Mouse (Mus musculus): Measurements from ENCODE around the gene Lrp6.

The Lrp6 gene

DNA sequence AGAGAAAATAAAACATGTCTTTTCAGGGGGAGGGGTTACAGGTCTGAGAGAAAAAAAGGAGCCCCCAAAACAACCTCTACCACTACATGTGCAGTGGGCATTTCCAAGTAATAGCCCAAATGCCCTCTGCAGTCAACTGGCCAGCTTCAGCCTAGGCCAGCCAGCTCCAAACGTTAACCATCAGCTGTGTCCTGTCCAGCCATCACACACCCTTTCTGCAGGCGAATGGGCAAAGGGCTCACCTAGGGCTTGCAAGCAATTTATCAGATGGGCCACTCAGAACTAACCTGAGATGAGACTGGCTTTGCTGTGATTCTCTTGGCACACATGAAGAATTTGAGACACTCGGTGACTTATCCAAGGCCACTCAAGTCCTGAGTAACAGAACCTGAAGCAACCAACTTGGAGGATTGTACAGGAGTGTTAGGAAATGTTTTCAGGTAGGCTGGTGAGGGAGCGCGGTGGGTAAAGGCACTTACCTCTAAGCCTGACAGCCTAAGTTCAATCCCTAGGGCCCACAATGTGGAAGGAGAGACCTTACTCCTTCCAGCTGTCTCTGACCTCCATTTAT lies 1.3 kb upstream of the Lrp6 start:
- DNase-seq (ENCODE audit: low spot score in 2 of 2), result no peak

DNA sequence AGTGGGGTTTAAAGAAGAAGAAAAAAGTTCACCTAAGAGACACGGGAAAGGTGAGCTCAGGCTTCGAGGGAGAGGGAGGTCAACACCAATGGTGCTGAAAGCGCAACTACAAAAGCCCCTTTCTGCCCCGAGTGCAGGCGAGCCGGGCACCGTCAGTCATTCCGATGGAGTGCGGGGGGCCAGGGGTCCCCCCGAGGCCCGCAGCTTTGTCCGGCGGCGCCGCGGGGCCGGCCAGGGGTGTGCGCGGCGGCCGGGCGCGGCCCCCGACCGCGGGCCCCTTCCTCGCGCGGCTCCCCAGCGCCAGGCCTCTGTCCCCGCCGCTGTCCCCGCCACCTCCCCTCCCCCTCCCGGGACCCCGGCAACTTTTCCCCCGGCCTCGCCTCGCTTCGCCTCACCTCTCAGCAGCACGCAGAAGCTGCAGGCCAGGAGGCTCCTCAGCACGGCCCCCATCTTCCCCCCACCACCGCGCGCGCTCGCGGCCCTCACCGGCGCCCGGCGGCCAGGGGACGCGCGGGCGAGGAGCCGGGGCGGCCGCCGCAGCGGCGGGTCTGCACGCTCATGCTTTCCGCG lies 432 bp downstream of the Lrp6 start:
- DNase-seq (ENCODE audit: low spot score in 2 of 2), result no peak

DNA sequence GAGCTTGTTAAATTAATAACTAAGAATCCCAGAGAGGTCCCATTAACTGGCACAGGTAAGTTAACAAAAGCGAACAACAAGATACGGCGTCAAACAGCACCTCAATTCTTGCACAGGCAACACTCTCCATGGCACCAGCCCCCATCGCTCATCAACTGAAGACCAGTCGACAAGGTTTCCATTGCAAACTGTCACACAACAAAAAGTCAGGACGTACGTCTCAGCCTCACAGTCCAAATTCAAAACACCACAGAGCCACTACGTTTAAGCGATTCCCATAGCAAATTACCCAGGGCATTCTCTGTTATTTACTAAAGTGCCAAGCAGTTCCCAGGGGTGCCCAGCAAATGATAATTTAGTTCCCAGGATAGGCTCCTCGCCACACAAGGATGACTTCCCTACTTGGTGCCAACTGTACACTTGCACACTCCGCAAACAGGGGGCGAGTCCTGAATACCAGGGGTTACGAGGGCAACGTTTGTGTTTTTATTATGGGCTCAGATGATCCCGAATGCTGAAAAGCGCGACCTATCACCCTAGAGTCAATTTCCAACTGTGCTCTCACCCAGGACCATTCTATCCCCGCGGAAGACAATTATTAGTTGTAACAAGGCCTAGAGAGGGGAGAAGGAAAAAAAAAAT lies 1.0 kb downstream of the Lrp6 start:
- DNase-seq (ENCODE audit: low spot score in 2 of 2), result no peak

DNA sequence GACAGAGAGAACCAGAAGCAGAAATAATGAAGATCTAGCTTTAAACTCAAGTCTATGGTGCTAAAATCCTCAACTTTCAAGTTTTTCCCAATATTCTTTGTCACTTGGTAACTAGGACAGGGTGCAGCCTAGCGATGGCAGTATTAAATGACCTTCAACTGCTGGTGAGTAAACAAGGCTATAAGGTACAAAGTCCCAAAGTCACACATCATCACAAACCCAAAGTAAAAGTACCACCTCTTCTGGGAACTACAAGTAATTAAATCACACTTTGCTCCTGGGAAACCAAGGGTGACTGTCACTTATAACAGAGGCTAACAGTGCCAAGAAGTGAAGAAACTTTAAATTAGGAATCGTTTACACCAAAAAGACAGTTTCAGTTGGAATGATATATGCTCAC lies 2.2 kb downstream of the Lrp6 start:
- DNase-seq (ENCODE audit: low spot score in 2 of 2), result no peak

DNA sequence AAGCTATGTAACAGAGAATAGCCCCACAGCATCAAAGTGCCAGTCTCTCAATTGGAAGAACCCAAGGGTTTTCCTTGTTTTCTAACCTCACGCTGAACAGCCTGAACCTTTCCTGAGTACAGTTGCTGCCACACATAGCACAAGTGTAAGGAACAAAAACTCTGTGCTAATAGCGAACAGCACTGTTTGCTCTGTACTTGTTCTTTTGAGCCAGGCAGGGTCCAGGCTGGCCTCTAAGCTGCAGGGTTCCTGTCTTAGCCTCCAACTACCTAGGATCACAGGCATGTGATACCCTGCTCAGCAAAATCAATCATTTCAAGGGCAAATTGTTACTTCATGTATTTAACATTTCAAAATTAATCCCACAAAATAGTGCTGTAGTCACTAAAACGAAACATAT lies 7.1 kb downstream of the Lrp6 start:
- DNase-seq (ENCODE audit: low spot score in 2 of 2), result no peak

DNA sequence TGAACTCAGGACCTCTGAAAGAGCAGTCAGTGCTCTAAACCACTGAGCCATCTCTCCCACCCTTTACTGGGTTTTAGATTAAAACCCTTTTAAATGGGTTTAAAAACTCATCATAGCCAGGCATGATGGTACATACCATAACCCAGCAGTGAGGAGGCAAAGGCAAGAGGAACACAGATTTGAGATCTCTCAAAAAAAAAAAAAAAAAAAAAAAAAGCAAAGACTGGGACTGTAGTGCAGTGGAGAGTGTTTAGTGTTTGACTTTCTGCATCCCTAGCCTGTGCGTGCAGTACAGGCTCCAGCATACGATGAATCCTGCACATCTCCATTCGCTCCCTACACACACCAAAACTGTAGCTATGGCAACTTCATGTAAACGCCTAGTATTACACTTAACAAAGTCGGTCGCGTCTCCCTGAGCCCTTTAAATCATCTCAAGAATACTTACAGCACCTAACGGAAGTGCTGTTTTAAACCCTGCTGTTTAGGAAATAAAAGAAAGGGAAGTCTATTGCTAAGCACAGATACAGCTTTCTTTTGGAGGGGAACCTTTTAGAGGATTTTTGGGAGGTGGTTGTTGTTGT lies 8.1 kb downstream of the Lrp6 start:
- no peak for DNase-seq (ENCODE audit: low spot score in 2 of 2)

DNA sequence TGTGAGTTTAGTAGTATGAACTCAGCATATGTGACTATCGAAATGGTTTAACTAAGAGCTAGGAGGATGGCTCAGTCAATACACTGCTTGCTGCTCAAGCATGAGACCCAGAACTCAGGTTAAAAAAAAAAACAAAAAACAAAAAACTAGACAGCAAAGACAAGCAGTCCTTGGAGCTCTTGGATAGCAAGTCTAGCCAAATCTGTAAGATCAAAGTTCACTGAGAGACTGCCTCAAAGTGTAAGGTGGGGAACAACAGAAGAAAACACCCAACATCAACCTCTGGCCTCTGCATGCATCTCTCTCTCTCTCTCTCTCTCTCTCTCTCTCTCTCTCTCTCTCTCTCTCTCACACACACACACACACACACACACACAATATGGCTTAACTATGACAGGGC lies 9.7 kb downstream of the Lrp6 start:
- DNase-seq (ENCODE audit: low spot score in 2 of 2), result no peak

DNA sequence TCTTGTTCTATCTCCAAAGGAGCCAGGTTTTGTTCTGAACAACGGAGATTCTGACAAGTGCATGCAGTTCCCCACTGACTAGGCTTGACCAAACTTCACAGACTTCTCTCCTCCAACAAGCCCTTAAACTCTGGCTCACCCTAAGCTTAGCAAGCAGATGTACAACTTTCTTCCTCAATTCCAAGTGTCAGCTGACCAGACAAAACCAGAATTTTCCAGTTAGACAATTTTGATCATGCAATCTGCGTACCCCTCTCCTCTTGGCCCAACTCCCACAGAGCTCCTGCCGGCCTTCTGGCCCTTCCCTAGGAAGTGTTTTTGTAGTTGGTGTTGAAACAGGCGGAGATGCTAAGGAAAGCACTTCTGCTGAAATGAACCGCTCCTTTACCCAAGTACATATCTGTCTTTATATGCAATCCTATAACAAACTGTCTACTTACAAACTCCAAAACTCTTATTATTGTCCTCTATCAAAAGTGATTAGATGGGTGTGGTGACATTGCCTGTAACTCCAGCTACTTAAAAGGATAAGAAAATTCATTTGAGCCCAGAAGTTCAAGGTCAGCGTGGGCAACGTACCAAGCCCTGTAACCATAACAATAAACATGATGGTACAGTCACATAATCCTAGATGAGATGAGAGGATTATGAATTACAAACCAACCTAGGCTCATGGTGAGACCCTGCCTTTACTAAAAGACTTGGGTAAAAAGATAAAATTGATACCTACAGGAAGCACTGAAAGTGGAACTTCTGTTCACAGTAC lies 10.4 kb downstream of the Lrp6 start:
- DNase-seq (ENCODE audit: low spot score in 2 of 2), result no peak

DNA sequence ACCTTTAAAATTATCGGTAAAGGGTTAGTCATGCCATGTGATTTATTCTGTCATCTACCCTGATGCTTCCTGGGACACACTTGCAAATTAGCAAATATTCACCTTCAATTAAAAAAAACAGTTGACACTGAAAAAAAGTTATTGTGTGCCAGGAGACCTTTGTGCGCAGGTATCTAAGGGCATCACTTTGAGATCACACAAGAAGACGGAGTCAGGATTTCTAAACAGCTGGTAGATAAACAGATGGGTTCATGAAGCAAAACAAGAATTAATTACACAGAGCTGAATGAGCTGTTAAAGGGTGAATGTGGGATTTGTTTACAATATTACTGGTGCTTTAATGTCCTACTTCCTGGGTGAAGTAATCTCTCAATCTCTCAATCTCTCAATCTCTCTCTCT lies 11.6 kb downstream of the Lrp6 start:
- DNase-seq (ENCODE audit: low spot score in 2 of 2), result no peak

DNA sequence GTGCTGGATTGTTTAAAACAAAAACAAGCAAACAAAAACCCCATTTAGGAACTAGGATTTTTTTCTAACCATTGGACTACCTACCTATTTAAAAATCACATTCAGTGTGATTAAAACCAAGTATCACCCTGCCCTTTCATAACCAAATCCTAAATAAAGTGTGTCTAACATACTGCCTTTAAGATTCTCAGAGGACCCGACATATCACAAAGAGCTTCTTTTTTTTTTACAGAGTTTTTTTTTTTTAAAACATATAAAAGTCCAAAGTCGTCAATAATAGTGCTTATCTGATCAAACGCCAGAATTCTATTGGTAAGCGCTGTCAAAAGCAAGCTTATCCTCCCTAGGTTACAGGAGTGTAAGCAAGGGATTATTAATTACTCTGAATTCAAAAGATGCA lies 12.5 kb downstream of the Lrp6 start:
- no peak for DNase-seq (ENCODE audit: low spot score in 2 of 2)

DNA sequence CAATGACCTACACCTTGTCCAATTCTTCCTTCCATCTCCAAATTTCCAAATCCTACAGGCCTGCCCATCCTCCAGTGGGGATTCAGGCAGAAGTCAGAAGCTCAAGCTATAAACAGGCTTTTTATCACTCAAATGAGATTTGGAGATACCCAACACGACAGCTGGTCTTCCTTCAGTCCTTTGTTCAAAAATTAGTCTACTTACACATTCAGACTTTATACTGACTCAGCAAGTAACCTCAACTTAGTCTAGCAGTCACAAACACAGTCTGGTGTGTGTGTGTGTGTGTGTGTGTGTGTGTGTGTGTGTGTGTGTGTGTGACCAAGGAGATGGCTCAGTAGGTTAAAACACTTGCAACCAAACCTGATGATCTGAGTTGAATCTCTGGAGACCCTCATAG lies 15.8 kb downstream of the Lrp6 start:
- DNase-seq (ENCODE audit: low spot score in 2 of 2), result no peak

DNA sequence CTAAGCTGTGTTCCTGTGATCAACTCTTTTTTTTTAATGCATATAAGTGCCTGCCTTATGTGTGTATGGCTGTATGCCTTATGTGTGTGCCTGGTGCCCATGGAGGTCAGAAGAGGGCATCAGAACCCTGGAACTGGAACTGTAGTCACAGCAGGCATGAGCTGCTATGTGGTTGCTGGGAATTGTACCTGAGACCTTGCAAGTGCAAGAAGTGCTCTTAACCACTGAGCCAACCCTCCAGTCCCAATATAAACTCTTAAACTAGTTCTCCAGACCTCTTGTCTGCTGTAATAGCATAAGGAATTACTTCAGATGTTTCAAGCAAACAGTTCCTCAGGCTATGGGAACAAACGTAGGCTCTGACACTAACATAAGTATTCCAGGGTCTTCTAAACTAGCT lies 16.4 kb downstream of the Lrp6 start:
- DNase-seq (ENCODE audit: low spot score in 2 of 2), result no peak

DNA sequence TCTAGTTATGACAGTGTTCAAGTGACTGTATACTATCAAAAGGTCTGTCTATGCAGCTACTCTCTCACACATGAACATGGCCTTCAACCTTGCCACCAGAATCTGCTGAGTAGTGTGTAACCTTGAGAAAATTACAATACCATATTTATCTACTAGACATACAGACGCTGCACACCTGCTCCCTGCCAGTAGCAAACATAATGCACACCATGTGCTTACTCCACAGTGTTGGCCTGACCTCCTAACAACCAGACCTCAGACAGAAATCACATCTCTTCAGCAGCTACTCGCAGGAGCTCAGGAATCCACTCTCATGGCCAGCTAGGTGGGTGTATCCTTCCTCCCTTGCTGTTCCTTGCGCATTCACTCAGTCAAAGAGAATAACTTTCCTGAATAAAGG lies 21.9 kb downstream of the Lrp6 start:
- no peak for DNase-seq (ENCODE audit: low spot score in 2 of 2)

DNA sequence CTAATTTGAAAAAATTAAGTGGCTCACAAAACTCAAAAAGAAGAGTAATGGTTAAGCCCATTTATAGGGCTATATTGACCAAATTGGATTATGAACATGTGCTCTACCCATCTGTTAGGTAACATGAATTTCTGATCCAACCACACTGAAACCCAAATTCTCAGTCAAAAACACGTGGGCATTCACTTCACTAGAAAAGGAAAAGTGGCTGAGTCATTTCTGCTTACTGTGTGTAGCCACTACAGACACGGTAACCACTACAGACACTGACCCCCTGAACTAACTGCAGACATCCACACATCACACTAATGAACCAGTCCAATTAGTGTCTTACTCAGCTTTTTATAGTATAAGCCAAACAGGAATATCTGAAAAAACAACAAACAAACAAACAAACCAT lies 22.7 kb downstream of the Lrp6 start:
- no peak for DNase-seq (ENCODE audit: low spot score in 2 of 2)

DNA sequence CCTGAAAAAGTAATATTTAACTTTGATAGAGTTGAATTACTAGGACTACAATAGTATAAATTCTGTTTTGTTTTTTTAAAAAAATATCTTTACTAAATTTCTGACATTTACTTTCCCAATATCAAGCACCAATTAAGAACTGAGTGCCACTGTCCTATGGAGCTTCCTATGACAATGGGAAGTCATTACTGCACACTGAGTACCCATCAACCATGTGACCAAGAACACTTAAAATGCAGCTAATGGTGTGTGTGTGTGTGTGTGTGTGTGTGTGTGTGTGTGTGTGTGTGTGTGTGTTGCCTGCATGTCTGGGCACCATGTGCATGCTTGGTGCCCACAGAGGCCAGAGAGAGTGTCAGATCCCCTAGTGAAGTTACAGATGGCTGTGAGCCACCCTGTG lies 23.2 kb downstream of the Lrp6 start:
- DNase-seq (ENCODE audit: low spot score in 2 of 2), result no peak

DNA sequence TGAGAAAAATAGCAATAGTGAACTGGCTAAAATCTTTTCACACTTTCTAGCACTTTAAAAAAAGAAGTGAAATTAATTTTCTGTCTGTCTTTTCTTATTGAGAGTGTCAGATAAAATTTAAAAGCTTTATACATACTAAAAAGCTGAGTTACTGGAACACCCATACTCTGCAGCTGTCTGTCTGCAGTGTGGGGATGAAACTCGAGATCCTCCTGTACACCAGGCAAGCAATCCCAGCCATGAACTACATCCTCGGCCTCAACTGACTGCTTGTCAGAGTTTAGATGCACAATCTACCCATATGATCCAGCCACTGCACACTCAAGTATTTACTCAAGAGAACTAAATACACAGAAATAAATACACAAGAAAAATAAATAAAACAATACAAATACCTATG lies 24.4 kb downstream of the Lrp6 start:
- DNase-seq (ENCODE audit: low spot score in 2 of 2), result no peak

DNA sequence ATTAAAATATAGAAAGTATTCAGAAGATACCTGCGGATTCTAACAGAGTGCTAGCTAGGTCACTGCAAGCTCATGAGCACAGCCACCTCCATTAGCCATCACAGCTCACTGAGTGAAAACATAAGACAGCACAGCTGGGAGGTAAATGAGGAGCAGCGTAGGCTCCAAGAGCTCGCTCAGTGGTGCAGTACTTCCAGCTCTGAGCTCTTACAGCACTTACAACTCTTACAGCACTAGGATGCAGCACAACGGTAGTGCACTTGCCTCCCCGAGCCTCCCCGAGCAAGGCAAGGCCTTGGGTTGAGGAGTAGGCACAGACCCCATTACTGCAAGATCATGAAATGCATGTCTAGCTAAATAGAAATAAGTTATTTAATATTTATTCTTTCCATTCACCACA lies 26.6 kb downstream of the Lrp6 start:
- DNase-seq (ENCODE audit: low spot score in 2 of 2), result no peak

DNA sequence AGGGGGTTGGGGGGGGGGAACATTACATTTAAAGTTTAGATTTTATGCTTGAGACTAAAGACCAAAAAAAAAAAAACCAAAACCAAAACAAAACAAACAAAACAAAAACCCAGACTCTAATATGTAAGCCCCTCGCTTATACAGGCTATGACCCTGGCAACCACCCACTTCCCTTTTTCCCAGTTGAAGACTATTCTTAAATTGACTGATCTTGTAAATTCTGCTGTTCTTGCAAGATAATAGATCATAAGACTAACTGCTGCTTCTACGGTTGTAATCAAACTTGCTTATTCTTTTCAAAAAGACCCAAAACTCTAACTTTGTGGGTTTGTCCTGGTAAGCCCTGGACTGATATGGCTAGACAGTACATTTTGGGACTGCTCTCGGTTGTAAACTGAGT lies 27.3 kb downstream of the Lrp6 start:
- DNase-seq (ENCODE audit: low spot score in 2 of 2), result no peak

DNA sequence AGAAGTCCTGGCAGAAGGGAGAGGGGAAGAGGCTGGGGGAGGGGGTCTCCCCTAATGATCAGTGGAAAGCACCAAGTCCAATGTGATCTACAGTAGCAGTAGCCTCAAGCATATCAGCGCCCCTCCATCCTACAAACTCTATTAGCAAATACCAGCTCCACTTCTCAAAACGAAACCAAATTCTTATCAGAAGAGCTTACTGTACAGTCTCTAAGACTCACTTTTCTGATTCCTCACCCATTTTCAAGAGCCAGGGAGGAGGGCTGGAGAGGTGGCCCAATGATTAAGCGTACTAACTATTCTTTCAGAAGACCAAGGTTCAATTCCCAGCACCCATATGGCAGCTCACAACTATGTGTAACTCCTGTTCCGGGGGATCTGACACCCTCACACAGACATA lies 28.0 kb downstream of the Lrp6 start:
- no peak for DNase-seq (ENCODE audit: low spot score in 2 of 2)

DNA sequence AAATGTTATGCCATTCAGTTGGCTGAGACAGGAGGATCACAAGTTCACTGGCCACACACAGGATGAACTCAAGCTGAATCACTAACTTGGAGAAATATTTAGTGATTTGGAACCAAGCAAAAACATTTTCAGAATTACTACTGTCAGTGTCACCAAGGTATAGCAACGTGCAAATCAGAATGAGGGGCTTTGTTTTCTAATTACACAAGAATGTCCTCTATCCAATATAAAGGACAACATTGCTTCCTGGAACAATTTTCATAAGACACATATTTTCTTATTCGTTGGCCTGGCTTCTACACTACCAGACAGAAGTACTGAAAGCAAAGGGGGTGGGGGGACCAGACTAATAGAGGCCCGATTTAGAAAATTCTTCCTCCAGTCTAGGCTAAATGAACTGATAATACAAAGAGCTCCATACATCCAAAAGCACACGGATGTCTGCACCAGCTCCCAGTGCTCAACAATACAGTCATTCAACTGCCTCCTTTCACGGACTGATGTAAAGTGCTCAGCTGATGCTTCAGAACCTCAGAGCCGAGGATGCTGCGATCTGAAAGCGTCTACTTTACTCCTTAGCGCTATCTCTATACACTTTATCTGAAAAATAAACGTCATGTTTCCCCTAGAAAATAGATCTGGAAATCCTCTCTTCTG lies 29.2 kb downstream of the Lrp6 start:
- no peak for DNase-seq (ENCODE audit: low spot score in 2 of 2)

DNA sequence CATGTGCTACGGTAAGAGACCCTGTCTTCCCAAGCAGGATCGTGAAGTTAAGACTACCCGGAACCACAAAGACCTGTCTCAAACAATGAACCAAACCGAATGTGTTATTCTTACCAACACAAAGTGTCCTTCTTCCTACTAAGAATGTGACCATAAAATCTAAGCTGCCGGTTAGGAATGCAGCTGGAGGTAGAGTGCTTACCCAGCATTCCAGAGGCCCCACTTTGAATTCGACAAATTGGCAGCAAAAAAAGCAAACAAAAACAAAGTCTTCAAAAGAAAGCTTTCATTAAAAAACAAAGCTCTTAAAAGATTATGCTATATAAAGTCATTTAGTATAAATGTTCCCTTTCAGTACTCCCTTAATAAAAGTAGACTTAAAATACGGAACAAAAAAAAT lies 31.6 kb downstream of the Lrp6 start:
- no peak for DNase-seq (ENCODE audit: low spot score in 2 of 2)

DNA sequence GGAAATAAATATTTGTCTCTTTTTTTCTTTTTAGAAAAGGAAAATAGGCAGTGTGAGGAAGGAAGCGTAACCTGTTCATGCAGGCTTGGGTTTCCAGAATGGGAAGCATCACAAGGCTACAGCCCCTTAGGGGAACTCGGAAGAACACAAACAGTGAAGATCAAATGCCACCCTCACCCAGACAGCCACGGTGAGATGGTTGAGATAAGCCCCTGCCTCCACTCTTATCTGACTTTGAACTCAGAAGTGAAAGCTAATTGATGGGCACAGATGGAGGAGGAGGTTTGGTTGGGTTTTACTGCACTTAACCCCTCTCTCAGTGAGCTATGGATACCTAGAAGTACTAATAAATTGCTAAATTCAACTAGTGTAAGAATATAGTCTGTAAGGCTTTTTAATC lies 33.7 kb downstream of the Lrp6 start:
- DNase-seq (ENCODE audit: low spot score in 2 of 2), result no peak
